Mouse (Mus musculus): Measurements from ENCODE around the gene Rasgef1b.

The Rasgef1b gene

GRCm38 (mm10) chr5:99728649-99729212 is at the start of gene Rasgef1b:
Gene Rasgef1b, minus strand, starts transcription at chr5:99729065.
- DNase-seq (ENCODE audit: low spot score) = peak; percentile 72

GRCm38 (mm10) chr5:99775342-99775741 is 46.5 kb upstream of the Rasgef1b start:
- no peak for DNase-seq (ENCODE audit: low spot score)

- DNase-seq (ENCODE audit: low spot score) = no peak
Observed at GRCm38 (mm10) chr5:99773265-99773664, 44.4 kb upstream of the Rasgef1b start.

- DNase-seq (ENCODE audit: low spot score) = no peak
Observed at GRCm38 (mm10) chr5:99764246-99764645, 35.4 kb upstream of the Rasgef1b start.

GRCm38 (mm10) chr5:99758859-99759258 is 30.0 kb upstream of the Rasgef1b start:
- no peak for DNase-seq (ENCODE audit: low spot score)

- no peak for DNase-seq (ENCODE audit: low spot score)
Observed at GRCm38 (mm10) chr5:99753843-99754242, 25.0 kb upstream of the Rasgef1b start.

GRCm38 (mm10) chr5:99753368-99753767 is 24.5 kb upstream of the Rasgef1b start:
- no peak for DNase-seq (ENCODE audit: low spot score)

- no peak for DNase-seq (ENCODE audit: low spot score)
Observed at GRCm38 (mm10) chr5:99752670-99753231, 23.9 kb upstream of the Rasgef1b start.

GRCm38 (mm10) chr5:99748417-99748816 is 19.6 kb upstream of the Rasgef1b start:
- no peak for DNase-seq (ENCODE audit: low spot score)

GRCm38 (mm10) chr5:99746087-99746486 is 17.2 kb upstream of the Rasgef1b start:
- no peak for DNase-seq (ENCODE audit: low spot score)

- DNase-seq (ENCODE audit: low spot score) = no peak
Observed at GRCm38 (mm10) chr5:99742874-99743273, 14.0 kb upstream of the Rasgef1b start.

- DNase-seq (ENCODE audit: low spot score) = no peak
Observed at GRCm38 (mm10) chr5:99742056-99742455, 13.2 kb upstream of the Rasgef1b start.

GRCm38 (mm10) chr5:99737937-99738727 is 9.3 kb upstream of the Rasgef1b start:
- DNase-seq (ENCODE audit: low spot score) = no peak

- DNase-seq (ENCODE audit: low spot score) = no peak
Observed at GRCm38 (mm10) chr5:99729931-99730330, 1.1 kb upstream of the Rasgef1b start.

- DNase-seq (ENCODE audit: low spot score) = no peak
Observed at GRCm38 (mm10) chr5:99729361-99729882, 557 bp upstream of the Rasgef1b start.

GRCm38 (mm10) chr5:99728027-99728451 is 826 bp downstream of the Rasgef1b start:
- no peak for DNase-seq (ENCODE audit: low spot score)

GRCm38 (mm10) chr5:99723941-99724340 is 4.9 kb downstream of the Rasgef1b start:
- DNase-seq (ENCODE audit: low spot score) = no peak

GRCm38 (mm10) chr5:99722310-99722709 is 6.6 kb downstream of the Rasgef1b start:
- DNase-seq (ENCODE audit: low spot score) = no peak

- DNase-seq (ENCODE audit: low spot score) = no peak
Observed at GRCm38 (mm10) chr5:99720554-99720953, 8.3 kb downstream of the Rasgef1b start.

- DNase-seq (ENCODE audit: low spot score) = no peak
Observed at GRCm38 (mm10) chr5:99717917-99718316, 10.9 kb downstream of the Rasgef1b start.

- DNase-seq (ENCODE audit: low spot score) = no peak
Observed at GRCm38 (mm10) chr5:99715281-99715744, 13.6 kb downstream of the Rasgef1b start.

GRCm38 (mm10) chr5:99711947-99712346 is 16.9 kb downstream of the Rasgef1b start:
- no peak for DNase-seq (ENCODE audit: low spot score)

- no peak for DNase-seq (ENCODE audit: low spot score)
Observed at GRCm38 (mm10) chr5:99708706-99709105, 20.2 kb downstream of the Rasgef1b start.
